Mouse (Mus musculus) stomach, postnatal 0 days (tissue): ENCODE results near the gene Gm29609.

Source experiments
- CTCF ChIP-seq: IDR thresholded peaks from 2 replicates; pipeline ENCODE4 v1.5.1; 2016; ENCODE audit warnings: antibody characterized with exemption, low read depth, mild to moderate bottlenecking, moderate library complexity
- EP300 ChIP-seq: optimal IDR thresholded peaks from 2 replicates; pipeline ENCODE3; 2016; ENCODE audit warnings: antibody characterized with exemption

- TF ChIP-seq CTCF (no peak), EP300 (peak; percentile 72)
These were observed 41.0 kb upstream of the Gm29609 start, which contains the start of gene Ppm1g for GRCm38 (mm10) chr5:31220448-31221303.
